Mouse (Mus musculus): ENCODE measurements around the gene Phykpl.
"Not testable (repeated sequence)": the region's sequence is repeated elsewhere in the genome, so short reads cannot be mapped to it uniquely, and the experiment has no call there.

Phykpl gene

GRCm38 (mm10) chr11:51587059-51587458 is 2.5 kb downstream of the Phykpl start:
- DNase-seq = no peak

DNA sequence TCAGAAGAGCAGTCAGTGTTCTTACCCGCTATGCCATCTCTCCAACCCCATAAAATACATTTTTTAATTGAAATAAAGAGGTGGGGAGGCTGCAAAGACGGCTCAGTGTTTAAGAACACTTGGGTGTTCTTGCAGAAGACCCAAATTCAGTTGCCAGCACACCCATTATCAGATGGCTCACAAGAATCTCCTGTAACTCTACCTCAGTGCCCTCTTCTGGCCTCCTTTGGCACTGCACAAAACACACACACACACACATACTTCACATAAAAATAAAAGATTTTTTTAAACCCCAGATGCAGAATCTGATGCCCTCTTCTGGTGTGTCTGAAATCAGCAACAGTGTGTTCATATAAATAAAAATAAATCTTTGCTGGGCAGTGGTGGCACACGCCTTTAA is 4.3 kb downstream of the Phykpl start:
- no peak for DNase-seq

DNA sequence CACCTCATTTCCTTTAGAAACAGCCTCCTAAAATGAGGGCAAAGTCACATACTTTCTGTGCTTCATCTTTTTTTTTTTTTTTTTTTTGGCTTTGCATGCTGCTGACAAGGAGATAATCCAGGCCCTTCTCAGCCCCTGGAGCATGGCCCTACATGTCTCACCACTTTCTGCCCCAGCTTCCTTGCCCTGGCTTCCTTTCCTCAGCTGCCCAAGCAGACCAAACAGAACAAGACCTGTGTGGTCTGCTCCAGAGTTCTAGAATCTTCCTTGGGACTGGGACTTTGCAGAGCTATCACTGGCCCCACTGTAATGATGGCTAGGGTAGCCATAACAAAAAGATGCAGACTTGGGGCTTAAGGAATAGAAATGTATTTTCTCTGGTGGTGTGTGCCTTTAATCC is 5.4 kb downstream of the Phykpl start:
- DNase-seq = no peak

DNA sequence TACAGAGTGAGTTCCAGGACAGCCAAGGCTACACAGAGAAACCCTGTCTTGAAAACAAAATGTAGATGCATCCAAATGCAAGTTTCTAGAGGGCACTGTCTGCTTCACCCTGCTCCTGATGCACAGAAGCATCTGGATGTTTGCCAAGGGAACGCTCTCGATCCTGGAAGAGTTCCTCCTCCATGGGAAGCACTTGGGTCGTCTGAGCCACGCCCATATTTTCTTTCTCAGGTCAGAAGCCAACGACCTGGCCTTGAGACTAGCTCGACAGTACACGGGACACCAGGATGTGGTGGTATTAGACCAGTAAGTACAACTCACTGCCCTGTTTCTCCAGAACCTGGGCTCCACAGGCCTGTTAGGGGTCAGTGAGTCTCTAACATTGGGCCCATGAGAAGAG is 6.6 kb downstream of the Phykpl start:
- no peak for DNase-seq

DNA sequence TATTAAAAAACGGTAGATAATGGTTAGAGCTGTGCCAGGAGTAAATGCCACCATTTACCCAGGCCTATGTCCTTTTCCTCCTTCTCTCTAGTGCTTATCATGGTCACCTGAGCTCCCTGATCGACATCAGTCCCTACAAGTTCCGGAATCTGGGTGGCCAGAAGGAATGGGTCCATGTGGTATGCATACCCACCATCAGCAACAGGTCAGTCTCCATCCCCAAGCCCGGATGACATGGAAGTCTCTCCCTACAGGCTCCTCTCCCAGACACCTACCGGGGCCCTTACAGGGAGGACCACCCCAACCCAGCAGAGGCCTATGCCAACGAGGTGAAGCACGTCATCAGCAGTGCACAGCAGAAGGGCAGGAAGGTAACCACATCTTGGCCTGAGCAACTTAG is 7.4 kb downstream of the Phykpl start:
- no peak for DNase-seq

DNA sequence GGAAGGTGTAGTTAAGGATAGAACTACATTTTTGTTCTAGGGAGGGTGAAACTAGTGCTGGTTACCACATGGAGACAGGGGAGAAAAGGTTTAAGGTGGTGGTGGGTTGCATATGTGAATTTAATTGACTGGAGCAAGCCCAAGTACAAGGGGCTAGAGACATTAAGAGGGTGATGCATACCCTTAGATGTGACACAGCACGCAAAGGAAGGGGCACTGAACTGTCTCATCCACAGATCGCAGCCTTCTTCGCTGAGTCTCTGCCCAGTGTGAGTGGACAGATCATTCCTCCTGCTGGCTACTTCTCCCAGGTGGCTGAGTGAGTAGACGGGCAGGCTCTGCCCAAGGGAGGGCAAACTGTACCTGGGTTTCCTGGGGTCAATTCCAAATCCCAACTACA is 8.8 kb downstream of the Phykpl start:
- no peak for DNase-seq

DNA sequence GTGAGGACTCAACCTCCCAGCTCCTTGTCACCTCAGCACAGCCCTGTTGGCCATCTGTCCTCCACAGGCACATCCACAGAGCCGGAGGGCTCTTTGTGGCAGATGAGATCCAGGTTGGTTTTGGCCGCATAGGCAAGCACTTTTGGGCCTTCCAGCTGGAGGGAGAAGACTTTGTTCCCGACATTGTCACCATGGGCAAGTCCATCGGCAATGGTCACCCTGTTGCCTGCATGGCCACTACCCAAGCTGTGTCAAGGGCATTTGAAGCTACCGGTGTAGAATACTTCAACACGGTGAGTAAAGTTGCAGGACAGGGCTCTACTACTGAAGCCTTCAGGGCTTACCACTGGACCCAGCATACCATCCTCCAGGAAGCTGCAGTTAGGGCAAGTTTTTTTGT is 9.3 kb downstream of the Phykpl start:
- no peak for DNase-seq

- DNase-seq = no peak
Observed at GRCm38 (mm10) chr11:51594715-51595350, 10.3 kb downstream of the Phykpl start.

GRCm38 (mm10) chr11:51595459-51596083 is 11.0 kb downstream of the Phykpl start:
- DNase-seq = no peak

DNA sequence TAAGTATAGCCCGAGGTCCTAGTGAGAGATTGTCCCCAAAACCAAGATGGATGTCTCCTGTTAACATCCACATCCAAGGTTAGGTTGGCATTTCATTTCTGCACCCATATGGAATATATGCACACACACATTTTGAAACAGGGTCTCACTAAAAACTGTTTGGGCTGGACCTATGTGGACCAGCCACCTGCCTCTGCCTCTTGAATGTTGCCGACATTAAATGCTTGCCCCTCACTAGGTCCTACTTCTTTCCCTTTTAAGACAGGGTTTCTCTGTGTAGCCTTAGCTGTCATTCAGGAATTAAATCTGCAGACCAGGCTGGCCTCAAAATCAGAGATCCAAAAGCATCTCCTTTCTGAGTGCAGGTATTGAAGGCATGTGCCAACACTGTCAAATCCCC is 13.0 kb downstream of the Phykpl start:
- DNase-seq = no peak

DNA sequence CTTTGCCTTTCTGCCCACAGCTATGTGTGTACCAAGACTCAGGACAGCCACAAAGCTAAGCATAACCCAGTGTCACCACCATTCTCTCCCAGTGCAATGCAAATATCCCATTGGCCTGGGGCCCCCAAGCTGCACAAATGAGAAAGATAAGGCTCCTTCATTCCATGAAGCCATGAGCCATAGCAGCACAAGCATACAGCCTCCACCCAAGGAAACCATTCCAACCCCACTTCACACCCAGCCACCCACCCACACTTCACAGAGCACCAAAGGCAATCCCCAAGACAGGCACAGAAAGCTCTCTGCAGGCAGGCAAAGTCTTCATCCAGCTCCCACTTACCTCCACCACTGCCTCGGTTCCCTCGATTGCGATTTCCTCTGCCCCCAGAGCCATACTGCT is 17.7 kb downstream of the Phykpl start:
- no peak for DNase-seq

DNA sequence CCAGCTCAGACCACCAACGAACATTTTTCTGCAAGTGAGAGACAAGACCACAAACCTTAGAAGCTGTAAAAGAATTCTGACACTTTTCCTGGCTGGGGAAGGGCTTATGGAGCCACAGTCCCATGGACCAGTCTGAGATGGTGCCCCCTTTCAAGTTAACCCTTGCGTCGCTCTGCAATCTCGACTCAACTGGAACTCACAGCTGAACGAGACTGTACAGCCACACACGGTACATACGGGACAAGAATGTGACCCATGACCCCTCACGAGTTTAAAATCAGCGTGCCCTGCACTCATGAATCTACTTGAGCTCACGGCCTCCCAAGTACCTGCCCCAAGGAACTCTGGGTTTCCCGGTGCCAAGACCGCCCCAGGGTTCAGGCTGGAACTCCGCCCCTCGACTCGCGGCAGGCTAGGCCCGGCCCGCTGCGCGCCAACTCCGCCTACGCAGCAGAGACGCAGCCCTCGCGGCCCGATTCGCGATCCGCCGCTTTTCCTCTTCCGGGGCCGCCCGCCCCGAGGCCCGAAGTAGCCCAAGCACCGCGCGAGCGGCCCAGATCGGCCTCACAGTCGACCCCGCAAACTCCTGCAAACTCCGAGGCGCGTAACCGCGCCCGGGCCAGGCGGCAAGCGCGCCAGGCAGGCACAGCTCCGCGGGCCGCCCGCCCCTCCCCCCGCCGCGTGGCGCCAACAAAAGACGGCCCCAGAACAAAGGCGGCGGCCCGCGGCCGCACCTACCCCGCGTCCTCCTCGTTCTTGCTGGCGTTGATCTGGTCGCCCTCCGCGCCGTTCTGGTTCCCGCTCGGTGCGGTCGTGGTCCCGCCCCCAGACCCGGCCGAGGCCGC is 21.3 kb downstream of the Phykpl start:
- DNase-seq = peak; percentile 71

GRCm38 (mm10) chr11:51606447-51607095 is 22.0 kb downstream of the Phykpl start, which contains the start of gene Hnrnpab:
Gene Hnrnpab, minus strand, starts transcription at chr11:51606847.
- DNase-seq = peak; percentile 97

DNA sequence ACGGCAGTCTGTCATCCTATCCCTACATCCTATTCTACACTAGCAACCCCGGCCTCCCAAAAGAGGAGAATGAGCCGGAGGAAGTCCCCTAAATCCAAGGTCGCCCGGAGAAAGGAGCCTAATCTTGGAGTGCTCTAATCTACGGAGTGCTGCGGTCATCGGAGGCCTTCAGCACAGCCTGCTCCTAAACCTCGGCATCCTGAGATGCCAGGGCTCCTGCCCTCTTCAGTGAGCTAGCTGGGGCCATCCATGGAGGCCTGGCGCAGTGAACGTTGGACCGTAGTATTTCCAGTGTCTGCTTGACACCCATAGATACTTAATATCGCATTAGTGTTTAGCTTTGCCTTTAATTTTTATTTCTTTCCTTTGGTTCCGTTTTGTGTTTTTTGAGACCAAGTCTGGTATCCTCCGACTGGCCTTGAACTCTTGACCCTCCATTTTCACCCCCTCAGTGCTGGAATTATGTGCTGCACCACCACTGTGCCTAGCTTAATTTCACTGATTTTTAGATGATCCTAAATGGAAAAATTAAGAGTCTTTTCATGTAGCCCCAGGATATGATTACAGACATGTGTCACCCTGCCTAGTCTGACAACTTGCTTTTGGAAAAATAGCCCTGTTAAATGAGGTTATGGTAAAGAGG is 22.7 kb downstream of the Phykpl start:
- DNase-seq = no peak

DNA sequence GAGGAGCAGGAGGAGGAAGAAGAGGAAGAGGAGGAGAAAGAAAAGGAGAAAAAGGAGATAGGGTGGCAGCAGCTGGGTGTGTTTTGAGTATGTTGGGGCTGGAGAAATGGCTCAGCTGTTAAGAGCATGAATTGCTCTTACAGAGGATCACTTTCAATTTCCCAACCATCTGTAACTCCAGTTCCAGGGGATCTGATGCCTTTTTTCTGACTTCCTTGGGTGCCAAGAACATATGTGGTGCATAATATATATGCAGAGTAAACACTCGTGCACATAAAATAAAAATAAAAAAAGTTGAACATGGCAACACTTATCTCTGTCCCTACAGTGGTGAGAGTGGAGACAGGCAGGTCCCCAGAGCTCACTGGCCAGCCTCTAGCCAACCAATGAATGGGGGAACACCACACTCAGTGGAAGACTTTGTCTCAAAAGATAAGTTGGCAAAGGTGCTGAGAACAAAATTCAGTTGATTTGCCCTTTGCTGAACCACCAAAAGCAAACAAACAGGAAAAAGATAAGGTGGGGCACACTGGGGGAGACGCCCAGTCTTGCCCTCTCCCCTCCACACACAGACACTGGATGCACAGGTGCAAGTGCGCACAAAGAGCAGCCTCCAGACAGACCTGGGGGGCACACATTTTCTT is 24.8 kb downstream of the Phykpl start:
- DNase-seq = no peak

- not testable (repeated sequence) for DNase-seq
Observed at GRCm38 (mm10) chr11:51609940-51610339, 25.4 kb downstream of the Phykpl start.

- DNase-seq = no peak
Observed at GRCm38 (mm10) chr11:51614256-51614655, 29.7 kb downstream of the Phykpl start.

DNA sequence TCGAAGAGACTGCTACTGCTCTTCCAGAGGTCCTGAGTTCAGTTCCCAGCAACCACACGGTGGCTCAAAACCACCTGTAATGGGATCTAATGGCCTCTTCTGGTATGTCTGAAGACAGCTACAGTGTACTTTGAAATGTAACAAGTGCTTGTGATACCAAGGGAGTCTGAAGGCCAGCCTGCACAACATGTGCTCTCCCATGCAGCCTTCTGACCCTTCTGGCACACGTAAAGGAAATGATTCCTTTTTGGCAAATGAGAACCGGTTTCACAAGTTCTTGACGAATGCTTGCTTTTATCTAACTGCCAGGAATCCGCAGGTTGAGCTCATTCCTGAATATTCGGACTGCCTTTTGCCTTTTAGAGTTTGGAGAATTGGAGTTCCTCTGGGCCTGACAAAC is 30.6 kb downstream of the Phykpl start:
- DNase-seq = no peak

DNA sequence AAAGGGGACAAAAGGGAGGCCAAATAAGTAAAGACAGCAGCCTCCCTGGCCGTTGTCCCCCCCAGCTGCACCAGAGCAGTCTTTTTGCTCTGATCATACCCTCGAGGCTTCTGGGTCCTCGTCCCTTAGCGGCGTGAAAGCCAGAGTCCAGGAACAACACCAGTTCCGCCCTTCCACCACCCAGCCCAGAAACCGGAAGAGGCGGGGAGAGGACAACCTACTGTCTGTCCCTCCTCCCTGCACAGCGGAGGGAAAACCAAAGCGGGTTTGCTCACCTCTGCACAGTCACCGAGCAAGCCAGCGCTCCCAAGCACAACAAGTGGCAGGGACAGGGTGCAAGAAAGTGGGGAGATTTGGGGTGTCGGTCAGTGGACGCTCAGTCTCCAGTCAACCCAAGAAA is 31.0 kb downstream of the Phykpl start:
- no peak for DNase-seq

GRCm38 (mm10) chr11:51616113-51616512 is 31.6 kb downstream of the Phykpl start:
- not testable (repeated sequence) for DNase-seq

- DNase-seq = peak; percentile 60
Observed at GRCm38 (mm10) chr11:51617693-51618092, 33.1 kb downstream of the Phykpl start.

DNA sequence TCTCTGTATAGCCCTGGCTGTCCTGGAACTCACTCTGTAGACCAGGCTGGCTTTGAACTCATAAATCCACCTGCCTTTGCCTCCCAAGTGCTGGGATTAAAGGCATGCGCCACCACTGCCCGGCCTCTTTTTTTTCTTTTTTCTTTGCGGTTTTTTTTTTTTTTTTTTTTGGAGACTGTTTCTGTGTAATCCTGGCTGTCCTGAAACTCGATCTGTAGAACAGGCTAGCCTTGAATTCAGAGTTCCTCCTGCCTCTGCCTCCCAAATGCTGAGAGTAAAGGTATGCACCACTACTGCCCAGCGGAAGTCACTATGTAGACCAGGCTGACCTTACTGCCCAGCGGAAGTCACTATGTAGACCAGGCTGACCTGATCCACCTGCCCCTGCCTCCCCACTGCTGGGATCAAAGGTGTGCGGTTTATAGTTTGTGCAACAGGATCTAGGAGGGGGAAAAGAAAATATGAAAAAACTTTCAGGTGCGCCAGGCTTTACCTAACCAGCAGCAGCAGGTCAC is 34.4 kb downstream of the Phykpl start:
- DNase-seq = no peak

Measured in cerebellum, adult 11 months (tissue).